In genomic region chr15:85990696-85991443, GRCm38 (mm10) we compare ENCODE assay signal across 11 mouse cellular contexts. TPM values are rescaled to one million over a fixed set of nuclear protein-coding genes. Genes with fewer than 3 reads are reported as not detected.
A peak's percentile ranks its signal among the peaks of the same experiment; 100 is the strongest.
DNase-seq lines count a peak whose midpoint lies in the region; ATAC-seq and TF ChIP-seq lines count a peak whose summit lies in the region.
"Had no signal": no experiment of that assay in that cellular context is flagged by ENCODE, and none has a peak within 500 bp of the region (broad histone marks: within the 10 kb centered on the region; RNA-seq: fewer than 3 reads in every experiment).

No protein-coding gene starts in this region.

- peaks cover 32% of the 10 kb centered on the region for H3K4me1 ChIP-seq in lung, embryonic 16.5 days (replicated peaks; ENCODE audit: control insufficient read depth, insufficient read depth, low read length)
- H3K4me1 ChIP-seq in embryonic facial prominence, embryonic 14.5 days (ENCODE audit: control insufficient read depth, insufficient read depth, low read length): peaks cover 31% of the 10 kb centered on the region; the same call in 1 of the 2 replicates
- H3K4me1 ChIP-seq in forebrain, embryonic 14.5 days (ENCODE audit: control insufficient read depth, insufficient read depth, low read length): peaks cover 59% of the 10 kb centered on the region
- H3K4me1 ChIP-seq in limb, embryonic 14.5 days (ENCODE audit: control insufficient read depth, insufficient read depth, low read length): peaks cover 39% of the 10 kb centered on the region

- no peak for TF ChIP-seq POLR2A in limb, embryonic 14.5 days (IDR thresholded peaks at IDR 0.05; ENCODE audit: borderline replicate concordance, extremely low read depth, insufficient read depth, insufficient read length)

- no peak overlapping the region for H3K4me3 ChIP-seq in lung, embryonic 16.5 days (ENCODE audit: low read length)
- H3K4me3 ChIP-seq in embryonic facial prominence, embryonic 14.5 days (ENCODE audit: low read depth, low read length): no peak overlapping the region
- H3K4me3 ChIP-seq in forebrain, embryonic 14.5 days (ENCODE audit: low read depth, low read length): no peak overlapping the region
- H3K4me3 ChIP-seq in limb, embryonic 14.5 days (replicated peaks; ENCODE audit: low read length): no peak overlapping the region

- H3K27ac ChIP-seq in lung, embryonic 16.5 days (ENCODE audit: low read length): peak overlapping the region; percentile 91
- H3K27ac ChIP-seq in embryonic facial prominence, embryonic 14.5 days (replicated peaks; ENCODE audit: low read depth, low read length): 0 out of 2 replicates have a peak overlapping the region, but pooled peaks have one; percentile 1
- H3K27ac ChIP-seq in forebrain, embryonic 14.5 days (ENCODE audit: low read depth, low read length): peak overlapping the region; percentile 97
- peak overlapping the region; percentile 33 for H3K27ac ChIP-seq in limb, embryonic 14.5 days (replicated peaks; ENCODE audit: low read depth, low read length)

- no peaks in the 10 kb centered on the region for H3K27me3 ChIP-seq in lung, embryonic 16.5 days (ENCODE audit: control insufficient read depth, insufficient read depth, low read depth, low read length)
- H3K27me3 ChIP-seq in embryonic facial prominence, embryonic 14.5 days (replicated peaks; ENCODE audit: control insufficient read depth, insufficient read depth, low read length): no peaks in the 10 kb centered on the region
- H3K27me3 ChIP-seq in forebrain, embryonic 14.5 days (replicated peaks; ENCODE audit: control insufficient read depth, insufficient read depth, low read length): no peaks in the 10 kb centered on the region
- H3K27me3 ChIP-seq in limb, embryonic 14.5 days (ENCODE audit: control insufficient read depth, insufficient read depth, low read length): no peaks in the 10 kb centered on the region

- H3K9me3 ChIP-seq in lung, embryonic 16.5 days (ENCODE audit: control insufficient read depth, low read length): no peaks in the 10 kb centered on the region
- no peaks in the 10 kb centered on the region for H3K9me3 ChIP-seq in embryonic facial prominence, embryonic 14.5 days (ENCODE audit: control insufficient read depth, low read length)
- H3K9me3 ChIP-seq in forebrain, embryonic 14.5 days (replicated peaks; ENCODE audit: control insufficient read depth, low read length): no peaks in the 10 kb centered on the region
- no peaks in the 10 kb centered on the region for H3K9me3 ChIP-seq in limb, embryonic 14.5 days (ENCODE audit: control insufficient read depth, low read length)

- 68% methylated on average over 17 of the region's 17 CpGs for WGBS in lung, embryonic 16.5 days
- WGBS in embryonic facial prominence, embryonic 14.5 days: 83% methylated on average over 17 of the region's 17 CpGs
- 66% methylated on average over 17 of the region's 17 CpGs for WGBS in forebrain, embryonic 14.5 days
- 89% methylated on average over 17 of the region's 17 CpGs for WGBS in limb, embryonic 14.5 days

- DNase-seq in lung, postnatal 4 days: no peak
- DNase-seq in embryonic facial prominence, embryonic 14.5 days (ENCODE audit: low spot score): no peak
- no peak for DNase-seq in forebrain, embryonic 14.5 days (ENCODE audit: low spot score)
- no peak for DNase-seq in limb, embryonic 14.5 days (ENCODE audit: low spot score)
- no peak for DNase-seq in cerebellum, adult 11 months
- no peak for DNase-seq in cerebellum, adult 8-10 months
- no peak for DNase-seq in right cerebral cortex, postnatal 10 days (ENCODE audit: low spot score in 2 of 2)
- DNase-seq: gastrocnemius, postnatal 10 days; liver; thymus, postnatal 4 days had no signal

- H3K36me3 ChIP-seq in lung, embryonic 16.5 days (ENCODE audit: control insufficient read depth, insufficient read depth, low read length): no peaks in the 10 kb centered on the region
- H3K36me3 ChIP-seq in embryonic facial prominence, embryonic 14.5 days (ENCODE audit: control insufficient read depth, insufficient read depth, low read length): no peaks in the 10 kb centered on the region
- H3K36me3 ChIP-seq in forebrain, embryonic 14.5 days (ENCODE audit: control insufficient read depth, insufficient read depth, low read length): no peaks in the 10 kb centered on the region
- H3K36me3 ChIP-seq in limb, embryonic 14.5 days (ENCODE audit: control insufficient read depth, insufficient read depth, low read length): no peaks in the 10 kb centered on the region

- no peak overlapping the region for H3K4me2 ChIP-seq in lung, embryonic 16.5 days (ENCODE audit: low read depth, low read length)
- no peak overlapping the region for H3K4me2 ChIP-seq in embryonic facial prominence, embryonic 14.5 days (ENCODE audit: low read depth, low read length)
- no peak overlapping the region for H3K4me2 ChIP-seq in forebrain, embryonic 14.5 days (ENCODE audit: low read length)
- no peak overlapping the region for H3K4me2 ChIP-seq in limb, embryonic 14.5 days (replicated peaks; ENCODE audit: low read depth, low read length, severe bottlenecking)

- H3K9ac ChIP-seq in lung, embryonic 16.5 days (ENCODE audit: low read length): no peak overlapping the region
- no peak overlapping the region for H3K9ac ChIP-seq in embryonic facial prominence, embryonic 14.5 days (ENCODE audit: low read depth, low read length)
- H3K9ac ChIP-seq in forebrain, embryonic 14.5 days (ENCODE audit: low read length): no peak overlapping the region
- no peak overlapping the region for H3K9ac ChIP-seq in limb, embryonic 14.5 days (ENCODE audit: low read depth, low read length, severe bottlenecking)

- no peak for ATAC-seq in lung, embryonic 16.5 days (ENCODE audit: low read depth)
- no peak for ATAC-seq in embryonic facial prominence, embryonic 14.5 days (ENCODE audit: low read depth)
- no peak for ATAC-seq in forebrain, embryonic 14.5 days
- no peak for ATAC-seq in limb, embryonic 14.5 days (ENCODE audit: low FRiP score, low read depth)

RNA-seq across cellular contexts. Expression of gene Celsr1, which starts 42.7 kb away (rescaled TPM):
- 3.5 and 3.6 TPM in 2 replicates for polyA plus RNA-seq in lung, embryonic 16.5 days (2015; fragmentation: Nextera tagmentation; extraction: Ambion mirVana)
- 5.5 TPM in 2 replicates for polyA plus RNA-seq in embryonic facial prominence, embryonic 14.5 days (2014; fragmentation: Nextera tagmentation; extraction: Ambion mirVana)
- polyA plus RNA-seq in forebrain, embryonic 14.5 days (2014; fragmentation: Nextera tagmentation; extraction: Ambion mirVana): 8.6 and 9.6 TPM in 2 replicates
- polyA plus RNA-seq in limb, embryonic 14.5 days (2012; rRNA removed): 11.8 and 13.1 TPM in 2 replicates
- 6.5 TPM in 2 replicates for polyA plus RNA-seq in limb, embryonic 14.5 days (2014; fragmentation: Nextera tagmentation; extraction: Ambion mirVana)

Comparison
In these comparisons a context has a peak if more than half of its experiments do, and no peak if none do; other contexts are left out.
1. H3K27ac ChIP-seq: peak in every context shown above with its lines; median percentile 97 in forebrain, embryonic 14.5 days; 91 in lung, embryonic 16.5 days; 33 in limb, embryonic 14.5 days; 1 in embryonic facial prominence, embryonic 14.5 days.